Mouse (Mus musculus): ENCODE measurements at regions not wholly inside any gene's neighbourhood (a gene's known extent, or its start where the extent isn't known, plus 50 kb on each side); places are given as distances from the start of the nearest gene placed in this dataset.
"Not testable (repeated sequence)": the region's sequence is repeated elsewhere in the genome, so short reads cannot be mapped to it uniquely, and the experiment has no call there.

- DNase-seq (ENCODE audit: extremely low spot score in 1 of 2, low spot score in 1 of 2), result no peak
Measured at GRCm38 (mm10) chrX:12294452-12294851, 134.3 kb upstream of the Bcor start.

DNA sequence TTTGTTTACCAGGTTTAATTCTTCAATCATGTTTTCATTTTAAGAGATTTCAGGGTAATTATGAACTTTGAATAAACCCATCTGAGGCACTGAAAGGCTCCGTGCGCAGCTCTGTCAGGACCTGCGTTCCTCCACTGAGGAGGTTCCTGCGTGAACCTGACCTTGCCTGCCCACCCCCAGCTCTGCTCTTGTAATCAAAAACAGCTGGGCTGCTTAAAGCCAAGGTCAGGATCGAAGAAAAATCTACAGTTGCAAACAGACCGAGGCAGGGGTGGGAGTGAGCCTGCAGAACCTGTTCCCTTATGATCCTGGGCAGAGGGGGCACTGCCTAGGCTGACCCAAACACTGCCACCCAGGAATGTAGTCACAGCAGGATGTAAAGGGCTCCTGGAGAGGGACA lies 134.8 kb upstream of the Bcor start:
- no peak for DNase-seq (ENCODE audit: extremely low spot score in 1 of 2, low spot score in 1 of 2)

DNA sequence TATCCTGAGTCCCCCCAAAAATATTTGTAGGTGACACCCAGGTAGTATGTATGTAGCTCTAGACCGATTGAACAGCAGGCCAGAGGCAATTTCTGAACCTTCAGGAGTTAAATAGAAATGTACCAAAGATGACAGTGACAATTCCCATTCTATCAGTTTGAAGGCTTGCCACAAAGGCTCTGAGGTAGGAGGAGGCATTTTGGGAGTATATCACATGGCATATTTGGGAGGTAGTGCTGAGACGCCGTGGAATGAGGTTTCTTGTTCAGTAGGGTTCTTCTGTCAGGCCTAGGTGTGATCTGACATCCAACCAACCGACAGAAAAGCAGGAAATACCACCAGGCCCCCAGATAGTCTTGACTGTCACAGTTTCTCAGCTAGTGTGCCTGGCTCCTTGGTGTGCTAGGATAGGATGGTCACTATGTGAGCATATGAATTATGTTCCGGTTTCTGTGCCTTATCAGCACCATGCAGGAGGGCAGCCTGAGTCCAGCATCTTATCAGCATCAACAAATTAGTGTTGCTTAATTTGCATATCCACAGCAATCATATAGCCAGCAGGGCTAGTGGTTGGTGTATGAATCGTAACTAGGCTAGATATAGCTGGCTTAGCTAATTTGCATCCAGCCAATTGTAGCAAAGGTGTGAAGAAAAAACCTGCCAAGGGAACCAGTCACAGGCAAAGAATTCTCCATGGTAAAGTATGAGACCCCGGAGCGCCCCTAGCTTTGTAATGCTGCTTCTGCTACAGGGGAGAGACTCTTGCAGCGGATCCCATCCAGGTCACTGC lies 136.3 kb upstream of the Bcor start:
- no peak for DNase-seq (ENCODE audit: extremely low spot score in 1 of 2, low spot score in 1 of 2)

DNA sequence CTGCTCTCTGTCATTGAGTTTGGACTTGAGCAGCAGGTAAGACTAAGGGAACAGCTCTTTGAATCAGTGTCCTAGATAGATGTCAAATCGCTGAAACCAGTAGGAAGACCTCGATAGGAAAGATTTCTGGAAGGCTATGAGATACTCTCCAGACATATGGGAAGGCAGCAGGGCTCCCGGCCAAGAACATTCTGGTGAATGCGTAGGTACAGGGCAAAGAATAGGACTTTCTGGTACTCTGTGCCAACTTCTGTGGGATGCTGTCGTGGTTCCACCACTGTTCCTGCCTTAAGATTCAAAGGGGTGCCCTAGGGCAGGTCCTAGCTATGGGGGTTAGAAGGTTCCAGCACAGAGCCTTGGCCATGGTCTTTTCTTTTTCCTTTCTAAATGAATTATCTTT lies 138.5 kb upstream of the Bcor start:
- DNase-seq (ENCODE audit: extremely low spot score in 1 of 2, low spot score in 1 of 2), result peak; percentile 37 to 40

DNA sequence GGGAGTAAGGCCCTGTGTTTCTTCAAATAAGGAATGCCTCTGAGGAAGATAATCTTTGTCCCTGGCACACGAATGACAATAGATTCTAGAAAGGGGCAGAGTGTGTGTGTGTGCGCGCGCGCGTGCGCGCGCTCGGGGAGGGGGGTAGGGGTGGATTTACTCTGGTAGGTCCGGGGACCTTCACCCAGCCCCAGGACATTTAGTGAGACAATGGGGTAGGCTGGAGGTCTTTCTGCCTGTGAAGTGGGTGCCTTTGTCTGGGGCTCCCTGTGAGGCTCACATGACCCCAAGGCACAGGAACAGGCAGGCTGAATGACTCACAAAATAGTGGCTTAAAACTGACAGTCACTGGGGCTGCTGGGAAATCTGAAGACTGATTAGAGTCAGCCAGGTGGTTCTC lies 139.1 kb upstream of the Bcor start:
- no peak for DNase-seq (ENCODE audit: extremely low spot score in 1 of 2, low spot score in 1 of 2)

GRCm38 (mm10) chrX:12304678-12305077 lies 144.5 kb upstream of the Bcor start:
- peak in 1 of 2 experiments; percentile 22 for DNase-seq (ENCODE audit: extremely low spot score in 1 of 2, low spot score in 1 of 2)

- DNase-seq (ENCODE audit: extremely low spot score in 1 of 2, low spot score in 1 of 2), result no peak
Measured at GRCm38 (mm10) chrX:12306940-12307339, 146.8 kb upstream of the Bcor start.

DNA sequence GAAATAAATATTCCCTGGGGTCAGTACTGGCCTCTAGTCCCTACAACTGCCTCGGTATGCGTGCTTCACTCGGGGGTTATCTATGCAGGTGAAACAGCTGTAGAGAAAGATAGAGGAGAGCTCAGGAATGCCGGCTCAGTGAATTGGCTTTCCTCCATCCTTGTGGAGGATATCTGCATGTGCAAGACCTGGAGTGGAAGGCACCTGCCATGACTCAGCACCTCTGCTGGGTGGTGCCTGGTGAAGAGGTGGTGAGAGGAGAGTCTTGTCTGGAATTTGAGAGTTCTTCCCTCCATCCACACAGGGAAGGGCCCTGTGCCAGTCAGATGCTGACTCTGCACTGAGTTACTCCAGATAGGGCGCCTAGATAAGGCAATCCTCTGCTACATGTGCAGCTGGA lies 152.4 kb upstream of the Bcor start:
- no peak for DNase-seq (ENCODE audit: extremely low spot score in 1 of 2, low spot score in 1 of 2)

- no peak for DNase-seq (ENCODE audit: extremely low spot score in 1 of 2, low spot score in 1 of 2)
Measured at GRCm38 (mm10) chrX:12315658-12316057, 155.5 kb upstream of the Bcor start.

DNA sequence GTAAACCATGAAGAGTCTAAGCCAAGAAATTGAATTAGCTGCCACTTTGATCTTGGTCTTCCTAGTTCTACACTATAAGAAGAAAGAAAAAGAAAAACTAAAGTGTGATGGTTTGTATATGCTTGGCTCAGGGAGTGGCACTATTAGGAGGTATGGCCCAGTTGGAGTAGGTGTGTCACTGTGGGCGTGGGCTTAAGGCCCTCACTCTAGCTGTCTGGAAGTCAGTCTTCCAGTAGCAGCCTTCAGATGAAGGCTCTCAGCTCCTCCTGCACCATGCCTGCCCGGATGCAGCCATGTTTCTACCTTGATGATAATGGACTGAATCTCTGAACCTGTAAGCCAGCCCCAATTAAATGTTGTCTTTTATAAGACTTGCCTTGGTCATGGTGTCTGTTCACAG lies 157.3 kb upstream of the Bcor start:
- not testable (repeated sequence) for DNase-seq (ENCODE audit: extremely low spot score in 1 of 2, low spot score in 1 of 2)

GRCm38 (mm10) chrX:12318848-12319651 lies 158.9 kb upstream of the Bcor start:
- DNase-seq (ENCODE audit: extremely low spot score in 1 of 2, low spot score in 1 of 2), result no peak

GRCm38 (mm10) chrX:12322453-12322852 lies 162.3 kb upstream of the Bcor start:
- no peak for DNase-seq (ENCODE audit: extremely low spot score in 1 of 2, low spot score in 1 of 2)

- no peak for DNase-seq (ENCODE audit: extremely low spot score in 1 of 2, low spot score in 1 of 2)
Measured at GRCm38 (mm10) chrX:12323268-12323667, 163.1 kb upstream of the Bcor start.

DNA sequence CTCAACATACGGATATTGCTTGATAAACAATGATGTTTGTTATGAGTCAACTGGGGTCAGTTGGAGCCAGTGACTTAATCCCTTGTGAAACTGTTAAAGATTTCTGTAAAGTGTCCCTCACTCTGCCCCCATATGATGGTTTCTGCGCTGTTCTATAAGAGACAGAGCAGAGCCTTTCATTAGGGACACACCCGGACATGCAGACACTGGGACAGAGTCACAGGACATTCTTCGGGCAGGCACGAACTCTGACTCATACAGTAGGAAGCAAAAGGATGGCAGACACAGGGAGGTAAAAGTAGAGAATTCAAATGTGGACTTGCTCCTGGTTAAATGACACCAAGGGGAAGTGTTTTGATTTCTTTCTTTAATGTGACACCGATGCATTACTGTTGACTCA lies 163.7 kb upstream of the Bcor start:
- DNase-seq (ENCODE audit: extremely low spot score in 1 of 2, low spot score in 1 of 2), result no peak

- no peak for DNase-seq (ENCODE audit: extremely low spot score in 1 of 2, low spot score in 1 of 2)
Measured at GRCm38 (mm10) chrX:12327464-12327863, 167.3 kb upstream of the Bcor start.

DNA sequence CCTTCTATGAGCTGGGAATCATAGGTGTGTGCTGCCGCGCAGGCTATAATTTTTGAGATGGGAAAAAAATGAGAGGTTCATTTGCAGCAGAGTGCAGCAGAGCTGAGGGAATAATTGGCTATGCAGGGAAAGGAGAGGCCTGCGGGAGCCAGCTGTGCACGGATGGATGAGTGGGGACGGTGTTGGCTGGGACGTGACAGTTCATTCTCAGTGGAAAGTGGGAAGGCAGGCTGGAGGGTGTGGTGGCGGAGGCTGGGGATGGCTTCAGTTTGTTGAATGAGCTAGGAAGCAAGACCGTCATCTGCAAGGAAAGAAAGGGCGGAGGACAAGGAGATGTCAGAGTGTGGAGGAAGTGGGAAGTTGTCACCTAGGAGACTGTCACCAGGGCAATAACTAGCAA lies 180.4 kb upstream of the Bcor start:
- DNase-seq (ENCODE audit: extremely low spot score in 1 of 2, low spot score in 1 of 2), result peak; percentile 2 to 52

- DNase-seq (ENCODE audit: extremely low spot score in 1 of 2, low spot score in 1 of 2), result no peak
Measured at GRCm38 (mm10) chrX:12341356-12341965, 181.3 kb upstream of the Bcor start.

- no peak for DNase-seq (ENCODE audit: extremely low spot score in 1 of 2, low spot score in 1 of 2)
Measured at GRCm38 (mm10) chrX:12344805-12345555, 184.8 kb upstream of the Bcor start.

DNA sequence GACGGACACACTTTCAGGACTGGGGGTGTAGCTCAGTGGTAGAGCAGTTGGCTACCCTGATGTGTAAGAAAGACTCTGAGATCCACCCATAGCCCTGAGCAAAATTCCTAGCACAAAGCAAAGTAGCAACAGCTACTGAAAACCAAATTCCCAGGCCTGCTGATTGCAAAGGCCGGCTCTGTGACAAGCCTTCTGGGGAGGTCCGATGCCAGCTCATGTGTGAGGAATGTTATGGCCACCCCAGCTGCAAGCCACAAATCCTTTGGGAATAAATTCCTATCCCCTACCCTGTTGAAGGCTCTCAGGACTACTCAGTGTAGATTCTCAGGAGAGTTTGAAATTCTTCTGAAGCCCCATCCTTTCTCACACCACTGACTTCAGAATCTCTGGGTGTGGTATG lies 186.7 kb upstream of the Bcor start:
- DNase-seq (ENCODE audit: extremely low spot score in 1 of 2, low spot score in 1 of 2), result no peak

DNA sequence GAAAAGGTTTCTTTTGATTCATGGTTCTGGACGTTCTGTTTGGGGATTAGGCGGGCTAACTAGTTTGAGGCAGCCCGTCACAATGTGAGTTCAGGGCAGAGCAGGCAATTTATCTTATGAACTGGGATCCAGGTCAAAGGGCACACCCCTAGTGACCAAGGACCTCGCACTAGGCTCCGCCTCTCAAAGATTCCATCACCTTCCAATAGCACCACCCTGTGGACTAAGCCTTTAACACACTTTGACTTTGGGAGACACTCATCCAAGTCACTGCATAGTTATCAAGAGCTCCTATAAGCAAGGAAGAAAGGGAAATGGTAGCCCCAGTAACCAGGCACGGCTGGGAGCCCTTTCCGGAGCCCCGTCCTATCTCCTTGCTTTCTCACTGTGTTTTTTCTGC lies 188.0 kb upstream of the Bcor start:
- no peak for DNase-seq (ENCODE audit: extremely low spot score in 1 of 2, low spot score in 1 of 2)

- no peak for DNase-seq (ENCODE audit: extremely low spot score in 1 of 2, low spot score in 1 of 2)
Measured at GRCm38 (mm10) chrX:12354875-12355274, 194.7 kb upstream of the Bcor start.
